8 mouse cellular contexts compared by ENCODE assay signal in the genomic region with DNA sequence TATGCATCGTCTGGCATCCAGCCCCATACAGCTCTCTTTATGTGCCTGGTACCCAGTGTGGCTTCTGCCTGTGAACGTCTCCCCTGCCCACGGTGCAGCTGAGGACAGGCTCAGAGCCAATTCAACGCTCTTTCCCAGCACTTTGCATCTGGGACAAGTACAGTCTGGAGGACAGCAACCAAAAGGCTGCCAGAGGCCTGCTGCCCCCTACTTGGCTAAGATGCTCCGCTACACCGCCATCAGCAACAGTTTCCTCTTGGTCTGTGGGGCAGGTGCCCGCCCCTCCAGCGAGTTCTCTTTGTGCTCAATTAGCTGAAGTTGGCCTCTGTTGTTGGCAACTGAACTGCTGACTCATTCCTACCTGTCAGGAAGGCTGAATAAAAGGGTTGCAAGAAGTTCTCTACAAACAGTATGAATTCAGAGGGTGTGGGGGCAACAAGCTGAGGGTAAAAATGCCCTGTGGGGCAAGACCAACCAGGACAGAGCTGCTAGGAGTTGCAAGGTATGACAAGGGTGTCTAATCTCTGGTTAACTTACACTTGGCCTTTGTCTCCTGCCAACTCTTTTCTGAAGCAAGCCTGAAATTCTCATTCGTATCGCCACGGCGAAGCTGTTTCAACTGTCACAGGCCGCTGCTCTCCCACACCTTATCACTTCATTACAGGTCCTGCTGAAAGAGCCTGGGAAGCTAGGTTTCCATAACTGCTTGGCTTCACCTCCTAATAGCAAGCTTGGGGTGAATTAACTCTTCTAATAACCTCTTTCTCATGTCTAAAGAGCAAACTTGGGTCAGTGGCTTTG. TPM values are rescaled to one million over a fixed set of nuclear protein-coding genes. Genes with fewer than 3 reads are reported as not detected.
DNase-seq lines count a peak whose midpoint lies in the region; ATAC-seq and TF ChIP-seq lines count a peak whose summit lies in the region.

No protein-coding gene starts in this region.

- H3K4me1 ChIP-seq in heart, embryonic 12.5 days (replicated peaks), result peaks cover 31% of the 10 kb centered on the region
- peaks cover 15% of the 10 kb centered on the region for H3K4me1 ChIP-seq in thymus, adult 2 months (replicated peaks; ENCODE audit: control insufficient read depth, insufficient read depth, low read length)

- H3K9me3 ChIP-seq in heart, embryonic 12.5 days (replicated peaks), result no peaks in the 10 kb centered on the region

- no peak for TF ChIP-seq CTCF in thymus, adult 2 months (IDR thresholded peaks at IDR 0.05; ENCODE audit: borderline replicate concordance, control insufficient read depth, extremely low read depth, insufficient read depth, low read length, poor library complexity)

- TF ChIP-seq POLR2A in thymus, adult 2 months (IDR thresholded peaks at IDR 0.05; ENCODE audit: control insufficient read depth, extremely low read depth, insufficient read depth, low read length, poor library complexity), result no peak

- no peak overlapping the region for H3K4me2 ChIP-seq in heart, embryonic 12.5 days

- no peaks in the 10 kb centered on the region for H3K27me3 ChIP-seq in heart, embryonic 12.5 days (replicated peaks)
- no peaks in the 10 kb centered on the region for H3K27me3 ChIP-seq in thymus, adult 2 months (ENCODE audit: control insufficient read depth, insufficient read depth, low read length)

- no peak for ATAC-seq in heart, embryonic 12.5 days (ENCODE audit: insufficient number of reproducible peaks, low FRiP score)
- no peak for ATAC-seq in granulocyte monocyte progenitor cell, adult 5-6 weeks (replicated peaks; ENCODE audit: poor library complexity, severe bottlenecking)

- intact Hi-C loops in left cerebral cortex, postnatal 36 days (cut with DNase I), result no loop called here

- no peak for DNase-seq in heart, adult 11 months
- peak; percentile 39 for DNase-seq in MEL-GATA-1-ER (ENCODE audit: extremely low read depth, low read depth)
- DNase-seq in frontal cortex, postnatal 36 days (ENCODE audit: low spot score in 2 of 2), result peak; percentile 55 to 68
- DNase-seq in left cerebral cortex, postnatal 36 days (ENCODE audit: low spot score in 2 of 2), result peak; percentile 47 to 58
- DNase-seq in right cerebral cortex, adult 2 months (ENCODE audit: low spot score in 2 of 2), result peak; percentile 26 to 43
- no peak for DNase-seq in thymus, adult 2 months

- H3K36me3 ChIP-seq in heart, embryonic 12.5 days, result no peaks in the 10 kb centered on the region
- no peaks in the 10 kb centered on the region for H3K36me3 ChIP-seq in thymus, adult 2 months (ENCODE audit: control insufficient read depth, insufficient read depth, low read length)

- no peak overlapping the region for H3K4me3 ChIP-seq in heart, embryonic 12.5 days
- H3K4me3 ChIP-seq in thymus, adult 2 months (ENCODE audit: control insufficient read depth, insufficient read depth, low read length), result no peak overlapping the region

- peak overlapping the region; percentile 15; the same call in 1 of the 2 replicates for H3K27ac ChIP-seq in heart, embryonic 12.5 days (ENCODE audit: poor library complexity, severe bottlenecking)
- no peak overlapping the region for H3K27ac ChIP-seq in thymus, adult 2 months (ENCODE audit: control insufficient read depth, insufficient read depth, low read length)

- peak overlapping the region; percentile 13; the same call in 1 of the 2 replicates for H3K9ac ChIP-seq in heart, embryonic 12.5 days

- 51% methylated on average over 13 of the region's 13 CpGs for WGBS in heart, embryonic 12.5 days
- WGBS in thymus, adult 2 months, result 65% methylated on average over 13 of the region's 13 CpGs

RNA-seq across cellular contexts. Expression of a gene that starts 41.0 kb away (rescaled TPM):
- 21.6 and 23.3 TPM in 2 replicates for polyA plus RNA-seq in heart, embryonic 12.5 days (2016; fragmentation: Nextera tagmentation; extraction: Ambion mirVana)
- 1 to 10 TPM; 6.2 to 7.1 TPM for total RNA-seq in left cerebral cortex, postnatal 36 days (2021)
- polyA plus RNA-seq in thymus, adult 2 months (2012; rRNA removed), result 54.4 and 63.3 TPM in 2 replicates
- 13.1 and 14.4 TPM in 2 replicates for total RNA-seq in granulocyte monocyte progenitor cell, adult 5-6 weeks (2014; fragmentation: Nextera tagmentation)
- 12.1 and 13.4 TPM in 2 replicates for total RNA-seq in granulocyte monocyte progenitor cell, adult 5-6 weeks (2017)

Comparison
In these comparisons a context has a peak if more than half of its experiments do, and no peak if none do; other contexts are left out.
1. DNase-seq: peak in MEL-GATA-1-ER (single experiment), frontal cortex, postnatal 36 days (2 of 2), left cerebral cortex, postnatal 36 days (2 of 2) and right cerebral cortex, adult 2 months (2 of 2); none in heart, adult 11 months (single experiment) and thymus, adult 2 months (single experiment).